ENCODE assay signal across 12 mouse cellular contexts in the genomic region with DNA sequence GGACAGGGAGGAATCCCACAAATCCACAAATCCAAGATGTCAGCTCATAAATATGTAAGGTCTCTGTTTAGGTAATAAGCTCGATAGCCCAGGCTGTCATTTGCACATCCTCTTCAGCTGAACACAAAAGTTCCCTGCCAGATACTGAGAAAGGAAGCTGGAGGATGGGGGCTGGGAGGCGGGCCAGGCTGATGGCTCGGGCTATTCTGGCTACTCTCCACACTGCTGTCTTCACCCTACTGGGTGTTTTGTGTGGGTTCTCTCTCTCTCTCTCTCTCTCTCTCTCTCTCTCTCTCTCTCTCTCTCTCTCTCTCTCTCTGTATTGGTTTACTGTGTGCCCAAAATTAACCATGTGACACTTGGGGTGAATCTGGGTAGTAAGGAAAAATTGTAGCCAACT.
DNase-seq lines count a peak whose midpoint lies in the region; ATAC-seq and TF ChIP-seq lines count a peak whose summit lies in the region.
"Had no signal": no experiment of that assay in that cellular context is flagged by ENCODE, and none has a peak within 500 bp of the region (broad histone marks: within the 10 kb centered on the region; RNA-seq: fewer than 3 reads in every experiment).

No protein-coding gene starts in this region.

- no peak overlapping the region for H3K9ac ChIP-seq in heart, embryonic 15.5 days
- H3K9ac ChIP-seq: neural tube, embryonic 12.5 days had no signal

- H3K9me3 ChIP-seq in heart, embryonic 15.5 days (replicated peaks), result no peaks in the 10 kb centered on the region
- H3K9me3 ChIP-seq: neural tube, embryonic 12.5 days had no signal

- peak overlapping the region; percentile 82 for H3K27ac ChIP-seq in heart, embryonic 15.5 days
- no peak overlapping the region for H3K27ac ChIP-seq in thymus, adult 2 months (ENCODE audit: control insufficient read depth, insufficient read depth, low read length)
- H3K27ac ChIP-seq: left cerebral cortex, adult 2 months; neural tube, embryonic 12.5 days had no signal

- peak; percentile 86 for ATAC-seq in heart, embryonic 15.5 days (replicated peaks; ENCODE audit: insufficient number of reproducible peaks, insufficient read depth, low FRiP score, low read depth)

- TF ChIP-seq POLR2A in thymus, adult 2 months (IDR thresholded peaks at IDR 0.05; ENCODE audit: control insufficient read depth, extremely low read depth, insufficient read depth, low read length, poor library complexity), result no peak

- no peak overlapping the region for H3K4me3 ChIP-seq in heart, embryonic 15.5 days
- H3K4me3 ChIP-seq in thymus, adult 2 months (ENCODE audit: control insufficient read depth, insufficient read depth, low read length), result no peak overlapping the region
- H3K4me3 ChIP-seq: left cerebral cortex, adult 2 months; neural tube, embryonic 12.5 days had no signal

- TF ChIP-seq CTCF in thymus, adult 2 months (IDR thresholded peaks at IDR 0.05; ENCODE audit: borderline replicate concordance, control insufficient read depth, extremely low read depth, insufficient read depth, low read length, poor library complexity), result no peak

- peak; percentile 18 to 22 for DNase-seq in kidney, postnatal 4 days
- no peak for DNase-seq in kidney, adult 11 months
- DNase-seq in brain, adult 2 months (ENCODE audit: low read depth, low spot score), result peak; percentile 64
- DNase-seq in cerebellum, postnatal 10 days, result peak; percentile 61 to 74
- no peak for DNase-seq in thymus, adult 2 months
- DNase-seq in thymus, postnatal 14 days, result no peak
- DNase-seq in thymus, postnatal 25 days, result no peak
- DNase-seq: gastrocnemius, postnatal 25 days; kidney, adult 9 months had no signal

- H3K27me3 ChIP-seq in heart, embryonic 15.5 days, result no peaks in the 10 kb centered on the region
- H3K27me3 ChIP-seq in thymus, adult 2 months (ENCODE audit: control insufficient read depth, insufficient read depth, low read length), result no peaks in the 10 kb centered on the region
- H3K27me3 ChIP-seq: neural tube, embryonic 12.5 days had no signal

- peaks cover 59% of the 10 kb centered on the region for H3K4me1 ChIP-seq in heart, embryonic 15.5 days (replicated peaks)
- no peaks in the 10 kb centered on the region for H3K4me1 ChIP-seq in thymus, adult 2 months (replicated peaks; ENCODE audit: control insufficient read depth, insufficient read depth, low read length)

- H3K36me3 ChIP-seq in heart, embryonic 15.5 days, result no peaks in the 10 kb centered on the region
- no peaks in the 10 kb centered on the region for H3K36me3 ChIP-seq in thymus, adult 2 months (ENCODE audit: control insufficient read depth, insufficient read depth, low read length)
- H3K36me3 ChIP-seq: neural tube, embryonic 12.5 days had no signal

- no peak overlapping the region for H3K4me2 ChIP-seq in heart, embryonic 15.5 days
- H3K4me2 ChIP-seq: neural tube, embryonic 12.5 days had no signal

- 15% methylated on average over 3 of the region's 3 CpGs for WGBS in heart, embryonic 15.5 days
- WGBS in thymus, adult 2 months, result 39% methylated on average over 3 of the region's 3 CpGs

Comparison
In these comparisons a context has a peak if more than half of its experiments do, and no peak if none do; other contexts are left out.
1. DNase-seq: peak in kidney, postnatal 4 days (2 of 2), brain, adult 2 months (single experiment) and cerebellum, postnatal 10 days (2 of 2); none in kidney, adult 11 months (single experiment), thymus, adult 2 months (single experiment), thymus, postnatal 14 days (single experiment) and thymus, postnatal 25 days (single experiment).